Mouse (Mus musculus) kidney, adult 18-20 months (tissue): ENCODE data around the gene Fermt3.

Experiments
- DNase-seq: peaks from one replicate; pipeline ENCODE4 v3.0.0; 2021

The Fermt3 gene

DNA sequence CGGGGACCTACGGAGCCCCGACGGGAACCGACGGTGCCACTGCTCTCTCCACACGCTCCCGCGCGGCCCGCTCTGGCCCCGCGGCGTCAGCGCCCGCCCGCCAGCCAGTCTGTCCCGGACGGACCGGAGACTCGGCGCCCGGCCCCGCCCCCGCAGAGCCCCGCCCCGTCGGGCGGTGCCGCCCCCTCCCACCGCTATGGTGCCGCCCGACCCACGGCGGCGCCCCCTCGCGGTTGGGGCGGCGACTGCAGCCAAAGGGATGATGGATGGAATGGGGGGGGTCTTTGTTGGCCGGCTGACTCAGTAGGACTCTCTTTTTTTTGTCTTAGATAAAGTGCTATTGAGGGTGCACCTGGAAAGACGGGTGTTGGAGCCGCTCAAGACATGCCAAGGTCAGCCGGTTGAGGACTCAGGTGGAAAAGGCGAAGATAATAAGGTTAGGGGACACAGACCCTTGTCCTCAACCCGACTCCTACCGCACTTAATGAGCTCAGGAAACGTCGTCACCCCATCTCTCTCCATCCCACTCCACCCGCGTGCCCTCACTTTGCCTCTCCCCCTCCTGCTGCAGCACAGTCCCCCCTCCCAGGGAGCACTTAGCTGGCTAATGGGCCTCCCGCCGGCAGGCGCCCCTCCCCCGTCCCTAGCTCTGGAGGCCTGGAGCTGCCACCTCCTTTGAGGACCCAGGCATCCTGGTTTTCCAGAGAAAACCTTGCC is 49.4 kb downstream of the Fermt3 start:
- DNase-seq = peak; percentile 82

DNA sequence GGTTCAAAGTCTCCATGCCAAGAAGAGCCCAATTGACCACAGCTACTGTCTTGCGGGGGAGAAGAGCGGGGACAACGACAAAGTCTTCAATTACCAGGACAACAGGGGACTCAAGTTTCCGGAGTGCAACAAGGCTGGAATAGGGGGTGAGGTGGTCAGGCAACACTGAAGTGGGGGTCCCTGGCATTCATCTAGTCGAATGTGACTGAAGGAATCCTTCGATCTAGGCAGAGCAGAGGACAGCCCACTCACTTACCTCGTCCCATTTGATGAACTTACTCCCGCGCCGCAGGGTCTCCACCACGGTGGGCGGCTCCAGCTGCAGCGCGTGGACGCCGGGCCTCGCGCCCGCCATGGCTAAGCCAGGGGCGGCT is 50.0 kb downstream of the Fermt3 start:
- no peak for DNase-seq

DNA sequence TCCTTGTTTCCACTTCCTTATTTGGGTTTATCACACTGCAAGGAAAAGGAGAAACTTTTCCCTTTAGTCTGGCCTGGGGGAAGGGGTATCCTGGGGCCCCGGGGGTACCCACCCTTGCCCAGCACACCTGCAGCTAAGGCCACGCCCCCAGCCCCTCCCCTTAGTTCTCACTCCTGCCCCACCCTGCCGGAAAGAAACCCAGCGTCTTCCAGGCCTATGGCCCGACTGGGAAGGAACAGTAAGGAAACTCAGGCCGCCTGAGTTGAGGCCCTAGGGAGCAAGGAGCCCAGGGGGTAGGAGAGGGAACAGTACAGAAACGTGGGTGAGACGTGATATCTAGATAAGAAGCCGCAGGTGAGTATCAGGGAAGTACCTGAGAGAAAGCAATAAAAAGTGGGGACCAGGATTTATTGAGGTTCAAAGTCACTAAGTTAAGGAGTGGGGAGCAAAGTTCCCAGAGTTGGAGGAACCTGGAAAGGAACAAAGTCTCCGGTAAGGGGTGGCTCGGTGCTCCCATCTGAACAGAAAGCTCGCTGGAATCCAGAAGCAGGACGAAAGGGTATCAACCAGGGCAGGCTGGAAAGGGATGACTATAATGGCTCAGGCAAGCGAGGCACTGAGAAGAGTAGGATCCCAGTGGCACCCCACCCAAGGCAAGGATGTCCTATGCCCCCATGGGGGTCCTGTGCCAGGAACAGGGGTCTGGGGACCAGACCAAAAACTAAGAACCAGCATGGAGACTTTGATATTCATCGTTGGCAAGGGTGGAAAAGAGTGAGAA is 50.6 kb downstream of the Fermt3 start:
- DNase-seq = peak; percentile 39

DNA sequence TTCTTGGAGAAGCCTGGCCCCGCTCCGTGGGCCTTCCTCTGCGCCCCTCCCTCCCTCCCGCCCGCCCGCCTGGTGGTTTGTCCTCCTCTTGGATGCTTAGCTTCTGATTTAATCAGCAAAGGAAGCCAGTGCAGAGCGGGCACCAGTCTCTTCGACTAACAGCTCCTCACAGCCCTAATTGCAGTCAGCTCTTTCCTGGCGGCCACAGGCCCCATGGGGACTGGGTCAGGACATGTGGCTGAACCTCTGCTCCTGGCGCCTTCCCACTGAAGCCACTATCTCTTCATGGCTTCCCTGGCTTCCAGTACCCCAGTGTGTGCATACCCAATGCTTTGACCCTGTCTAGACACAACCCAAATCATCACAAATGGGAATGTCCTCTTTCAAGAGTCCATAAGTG is 62.8 kb downstream of the Fermt3 start:
- no peak for DNase-seq

GRCm38 (mm10) chr19:6955424-6955823 is 63.8 kb downstream of the Fermt3 start:
- DNase-seq = no peak

DNA sequence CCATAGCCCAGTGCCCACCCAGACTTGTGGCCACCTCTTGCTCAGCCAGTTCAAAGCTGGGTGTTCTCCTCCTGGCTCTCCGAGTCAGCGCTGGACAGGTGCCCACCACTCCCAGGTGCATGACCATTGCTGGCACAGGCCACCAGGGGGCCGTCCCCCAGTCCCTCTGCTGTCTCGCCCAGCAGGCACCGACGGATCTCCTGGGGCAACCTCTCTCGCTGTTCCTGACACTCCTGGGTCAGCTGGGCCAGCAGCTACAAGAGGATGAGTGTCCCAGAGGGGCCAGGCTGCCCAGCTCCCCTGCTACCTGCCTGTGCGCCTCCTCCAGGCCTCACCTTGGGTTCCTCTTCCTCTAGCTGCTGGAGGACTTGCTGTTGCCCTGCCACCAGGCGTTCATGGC is 65.2 kb downstream of the Fermt3 start:
- DNase-seq = peak; percentile 74

- DNase-seq = peak; percentile 63
Observed at GRCm38 (mm10) chr19:6952712-6953037, 66.6 kb downstream of the Fermt3 start.

DNA sequence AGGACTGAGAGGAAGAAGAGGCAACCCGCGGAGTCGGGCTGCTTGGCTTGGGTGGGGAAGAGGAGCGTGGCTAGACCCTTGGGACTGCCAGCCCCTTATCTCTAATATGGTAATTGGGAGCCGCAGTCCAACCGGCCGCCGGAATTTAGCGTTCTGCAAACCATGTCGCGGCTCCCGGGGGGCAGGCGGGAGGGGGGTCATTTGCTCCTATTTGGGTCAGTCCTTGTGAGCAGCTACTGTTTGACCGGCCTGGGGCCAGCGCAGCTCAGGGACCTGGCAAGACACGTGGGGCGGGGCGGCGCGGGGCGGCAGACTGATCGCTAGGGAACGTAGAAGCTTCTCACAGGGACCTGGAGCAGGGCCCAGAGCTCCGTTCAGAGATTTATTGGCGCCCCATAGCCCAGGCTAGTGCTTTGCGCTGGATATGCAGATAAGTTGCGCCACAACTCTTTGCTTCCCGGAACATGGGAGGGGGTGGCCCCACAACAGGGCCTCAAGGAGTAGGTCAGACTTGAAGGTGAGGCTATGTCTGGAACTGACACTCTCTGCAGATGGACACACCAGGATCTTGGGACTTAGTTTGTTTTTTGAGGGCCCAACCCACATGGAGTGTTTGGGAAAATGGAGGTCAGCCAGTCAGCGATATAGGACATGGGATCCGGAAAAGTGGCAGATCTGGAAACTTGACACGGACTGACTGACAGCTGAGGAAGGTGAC is 67.1 kb downstream of the Fermt3 start:
- DNase-seq = peak; percentile 88

DNA sequence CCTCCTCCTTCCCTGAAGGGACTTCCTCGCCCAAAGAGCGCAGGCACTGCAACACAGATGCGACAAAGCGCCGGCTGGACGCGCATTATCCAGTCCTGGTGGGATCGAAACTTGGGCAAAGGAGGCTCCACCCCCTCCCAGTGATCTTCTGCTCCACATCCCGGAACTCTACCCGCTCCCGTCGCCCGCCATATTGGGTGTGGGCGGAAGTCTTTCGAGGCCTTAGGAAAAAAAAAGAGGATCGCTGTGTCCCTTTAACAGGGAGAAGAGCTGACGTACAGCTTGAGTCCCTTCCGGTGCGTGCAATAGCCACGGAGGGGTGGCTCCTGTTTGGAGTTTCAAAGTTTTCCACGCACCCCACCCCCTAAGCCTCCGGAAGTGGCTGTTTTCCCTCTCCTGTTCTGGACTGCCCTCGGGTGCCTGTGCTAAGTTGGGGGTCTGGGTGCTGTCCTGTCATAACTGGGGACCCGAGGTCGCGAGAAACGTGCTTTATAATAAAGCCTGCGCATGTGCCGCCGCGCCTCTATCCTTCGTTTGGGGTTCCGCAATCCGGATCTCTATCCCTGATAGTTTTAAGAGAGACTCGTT is 67.8 kb downstream of the Fermt3 start:
- peak; percentile 95 for DNase-seq

- DNase-seq = peak; percentile 73
Observed at GRCm38 (mm10) chr19:6950613-6951153, 68.6 kb downstream of the Fermt3 start.

DNA sequence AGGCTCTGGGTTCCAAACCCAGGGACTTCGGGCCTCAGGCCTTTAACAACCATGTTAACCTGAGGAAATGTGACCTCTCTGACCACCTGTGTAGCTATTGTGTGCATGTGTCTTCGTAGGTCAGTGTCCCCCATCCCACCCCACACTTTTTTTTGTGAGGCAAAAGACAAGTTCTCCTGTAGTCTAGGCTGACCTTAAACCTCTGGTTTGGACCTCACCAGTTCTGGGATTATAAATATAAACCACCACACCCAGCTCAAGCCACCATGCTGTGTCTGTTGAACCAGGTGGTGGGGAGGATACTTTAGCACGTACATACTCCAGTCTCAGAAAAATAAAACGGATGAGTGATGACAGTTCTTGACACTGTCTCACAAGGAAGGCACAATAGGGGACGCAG is 69.3 kb downstream of the Fermt3 start:
- no peak for DNase-seq

DNA sequence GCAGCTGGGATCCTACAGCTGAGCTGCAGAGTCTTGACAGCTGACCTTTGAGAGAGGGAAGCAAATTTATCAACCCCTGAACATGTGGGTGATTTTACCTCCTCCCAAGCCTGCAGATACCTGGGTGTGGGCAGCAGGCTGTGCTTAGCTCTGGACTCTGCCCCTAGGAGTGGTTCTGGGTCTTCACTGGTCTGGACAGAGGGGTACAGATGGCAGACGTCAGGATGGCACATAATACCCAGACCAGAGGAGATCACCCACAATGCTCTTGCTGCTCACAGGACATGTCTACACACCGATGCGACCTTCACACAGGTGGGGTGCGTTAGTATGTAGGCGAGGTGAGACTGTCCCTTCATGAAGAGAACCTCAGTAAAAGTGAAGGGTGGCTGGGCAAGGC is 69.7 kb downstream of the Fermt3 start:
- DNase-seq = no peak
